Mouse (Mus musculus): Measurements from ENCODE around the gene Klhl22. TPM values are rescaled to one million over a fixed set of nuclear protein-coding genes. Genes with fewer than 3 reads are reported as not detected.

Klhl22 gene
- total and polyA plus RNA-seq, 3 experiments = 2.1 TPM; not detected in 2

GRCm38 (mm10) chr16:17801777-17802455 is 42.5 kb downstream of the Klhl22 start:
- H3K4me3 ChIP-seq (ENCODE audit: low read depth, low read length) = no peak overlapping the region
- no peak for TF ChIP-seq POLR2AphosphoS5 (IDR thresholded peaks at IDR 0.05; ENCODE audit: insufficient replicate concordance, low read depth, low read length)
- no peak for TF ChIP-seq TAL1 (conservative IDR thresholded peaks at IDR 0.05; ENCODE audit: low read depth, low read length)
- no peak for TF ChIP-seq CTCF (IDR thresholded peaks at IDR 0.05; ENCODE audit: low read depth, low read length)
- TF ChIP-seq GATA2 (IDR thresholded peaks at IDR 0.05; ENCODE audit: borderline replicate concordance, low read depth, low read length) = no peak
- TF ChIP-seq GATA1 (IDR thresholded peaks at IDR 0.05; ENCODE audit: borderline replicate concordance, low read length) = no peak
- no peaks in the 10 kb centered on the region for H3K36me3 ChIP-seq (replicated peaks)
- peaks cover 8% of the 10 kb centered on the region for H3K4me1 ChIP-seq (ENCODE audit: insufficient read depth, low read depth, low read length)
- H3K9me3 ChIP-seq (replicated peaks) = peaks cover 15% of the 10 kb centered on the region
- ATAC-seq (ENCODE audit: extremely low read depth, insufficient number of reproducible peaks, low FRiP score, poor library complexity, severe bottlenecking) (no peak), DNase-seq (ENCODE audit: low spot score) (no peak)
- H3K27me3 ChIP-seq (ENCODE audit: insufficient read depth, low read length) = peaks cover 57% of the 10 kb centered on the region

GRCm38 (mm10) chr16:17802456-17802838 is 43.0 kb downstream of the Klhl22 start:
- ATAC-seq (ENCODE audit: extremely low read depth, insufficient number of reproducible peaks, low FRiP score, poor library complexity, severe bottlenecking) (no peak), DNase-seq (ENCODE audit: low spot score) (no peak)
- no peak for TF ChIP-seq CTCF (IDR thresholded peaks at IDR 0.05; ENCODE audit: low read depth, low read length)
- no peak for TF ChIP-seq GATA1 (IDR thresholded peaks at IDR 0.05; ENCODE audit: borderline replicate concordance, low read length)
- TF ChIP-seq TAL1 (conservative IDR thresholded peaks at IDR 0.05; ENCODE audit: low read depth, low read length) = no peak
- no peak for TF ChIP-seq POLR2AphosphoS5 (IDR thresholded peaks at IDR 0.05; ENCODE audit: insufficient replicate concordance, low read depth, low read length)
- no peak for TF ChIP-seq GATA2 (IDR thresholded peaks at IDR 0.05; ENCODE audit: borderline replicate concordance, low read depth, low read length)
- Histone ChIP-seq H3K4me1 (ENCODE audit: insufficient read depth, low read depth, low read length) (peaks cover 8% of the 10 kb centered on the region), H3K27me3 (ENCODE audit: insufficient read depth, low read length) (peaks cover 61% of the 10 kb centered on the region), H3K4me3 (ENCODE audit: low read depth, low read length) (no peak overlapping the region), H3K9me3 (replicated peaks) (peaks cover 14% of the 10 kb centered on the region), H3K36me3 (replicated peaks) (no peaks in the 10 kb centered on the region)

DNA sequence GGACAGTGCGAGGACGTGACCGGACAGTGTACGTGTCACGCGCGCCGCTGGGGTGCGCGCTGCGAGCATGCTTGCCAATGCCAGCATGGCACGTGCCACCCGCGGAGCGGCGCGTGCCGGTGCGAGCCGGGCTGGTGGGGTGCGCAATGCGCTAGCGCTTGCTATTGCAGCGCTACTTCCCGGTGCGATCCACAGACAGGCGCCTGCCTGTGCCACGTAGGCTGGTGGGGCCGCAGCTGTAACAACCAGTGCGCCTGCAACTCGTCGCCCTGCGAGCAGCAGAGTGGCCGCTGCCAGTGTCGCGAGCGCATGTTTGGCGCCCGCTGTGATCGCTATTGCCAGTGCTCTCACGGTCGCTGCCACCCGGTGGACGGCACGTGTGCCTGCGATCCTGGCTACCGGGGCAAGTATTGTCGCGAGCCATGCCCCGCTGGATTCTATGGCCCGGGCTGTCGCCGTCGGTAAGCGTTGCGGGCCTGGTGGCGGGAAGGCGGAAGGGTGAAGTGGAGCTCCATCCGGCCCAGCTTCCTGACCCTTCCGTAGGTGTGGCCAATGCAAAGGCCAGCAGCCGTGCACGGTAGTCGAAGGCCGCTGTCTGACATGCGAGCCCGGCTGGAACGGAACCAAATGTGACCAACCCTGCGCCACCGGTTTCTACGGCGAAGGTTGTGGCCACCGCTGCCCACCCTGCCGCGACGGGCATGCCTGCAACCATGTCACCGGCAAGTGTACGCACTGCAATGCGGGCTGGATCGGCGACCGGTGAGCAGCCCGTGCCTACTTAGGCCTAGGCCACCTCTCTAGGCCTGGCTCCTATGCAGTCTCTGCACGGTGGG is 43.6 kb downstream of the Klhl22 start:
- Histone ChIP-seq H3K9me3 (replicated peaks) (peaks cover 13% of the 10 kb centered on the region), H3K27me3 (ENCODE audit: insufficient read depth, low read length) (peaks cover 64% of the 10 kb centered on the region), H3K4me3 (ENCODE audit: low read depth, low read length) (no peak overlapping the region), H3K36me3 (replicated peaks) (no peaks in the 10 kb centered on the region), H3K4me1 (ENCODE audit: insufficient read depth, low read depth, low read length) (peaks cover 8% of the 10 kb centered on the region)
- ATAC-seq (ENCODE audit: extremely low read depth, insufficient number of reproducible peaks, low FRiP score, poor library complexity, severe bottlenecking) = no peak
- no peak for TF ChIP-seq CTCF (IDR thresholded peaks at IDR 0.05; ENCODE audit: low read depth, low read length)
- no peak for TF ChIP-seq GATA2 (IDR thresholded peaks at IDR 0.05; ENCODE audit: borderline replicate concordance, low read depth, low read length)
- no peak for TF ChIP-seq POLR2AphosphoS5 (IDR thresholded peaks at IDR 0.05; ENCODE audit: insufficient replicate concordance, low read depth, low read length)
- no peak for TF ChIP-seq GATA1 (IDR thresholded peaks at IDR 0.05; ENCODE audit: borderline replicate concordance, low read length)
- no peak for TF ChIP-seq TAL1 (conservative IDR thresholded peaks at IDR 0.05; ENCODE audit: low read depth, low read length)
- DNase-seq (ENCODE audit: low spot score) = no peak

GRCm38 (mm10) chr16:17803675-17804448 is 44.4 kb downstream of the Klhl22 start:
- H3K4me3 ChIP-seq (ENCODE audit: low read depth, low read length) = peak overlapping the region; percentile 34; the same call in 1 of the 2 replicates
- peaks cover 8% of the 10 kb centered on the region for H3K4me1 ChIP-seq (ENCODE audit: insufficient read depth, low read depth, low read length)
- no peak for TF ChIP-seq TAL1 (conservative IDR thresholded peaks at IDR 0.05; ENCODE audit: low read depth, low read length)
- TF ChIP-seq GATA2 (IDR thresholded peaks at IDR 0.05; ENCODE audit: borderline replicate concordance, low read depth, low read length) = no peak
- no peak for TF ChIP-seq GATA1 (IDR thresholded peaks at IDR 0.05; ENCODE audit: borderline replicate concordance, low read length)
- no peak for TF ChIP-seq POLR2AphosphoS5 (IDR thresholded peaks at IDR 0.05; ENCODE audit: insufficient replicate concordance, low read depth, low read length)
- TF ChIP-seq CTCF (IDR thresholded peaks at IDR 0.05; ENCODE audit: low read depth, low read length) = no peak
- peaks cover 13% of the 10 kb centered on the region for H3K9me3 ChIP-seq (replicated peaks)
- no peak for DNase-seq (ENCODE audit: low spot score)
- H3K36me3 ChIP-seq (replicated peaks) = no peaks in the 10 kb centered on the region
- ATAC-seq (ENCODE audit: extremely low read depth, insufficient number of reproducible peaks, low FRiP score, poor library complexity, severe bottlenecking) = no peak
- H3K27me3 ChIP-seq (ENCODE audit: insufficient read depth, low read length) = peaks cover 68% of the 10 kb centered on the region

DNA sequence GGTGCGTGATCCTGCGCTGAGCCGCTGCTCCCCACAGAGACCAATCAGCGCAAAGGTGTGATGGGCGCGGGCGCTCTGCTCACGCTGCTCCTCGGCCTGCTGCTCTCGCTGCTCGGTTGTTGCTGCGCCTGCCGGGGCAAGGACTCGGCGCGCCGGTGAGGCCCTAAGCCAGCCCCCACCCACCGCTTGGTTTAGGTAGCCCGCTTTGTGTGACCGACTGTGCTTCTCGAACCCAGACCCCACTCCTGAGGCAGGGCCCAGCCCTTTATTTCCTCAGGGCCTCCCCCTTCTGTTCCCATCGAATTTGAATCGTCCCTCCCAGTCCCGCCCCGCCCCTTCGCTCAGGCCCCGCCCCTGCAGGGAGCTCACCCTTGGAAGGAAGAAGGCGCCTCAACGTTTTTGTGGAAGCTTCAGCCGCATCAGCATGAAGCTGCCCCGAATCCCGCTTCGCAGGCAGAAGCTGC is 45.1 kb downstream of the Klhl22 start:
- H3K9me3 ChIP-seq (replicated peaks) = peaks cover 13% of the 10 kb centered on the region
- DNase-seq (ENCODE audit: low spot score) (no peak), ATAC-seq (ENCODE audit: extremely low read depth, insufficient number of reproducible peaks, low FRiP score, poor library complexity, severe bottlenecking) (no peak)
- TF ChIP-seq POLR2AphosphoS5 (IDR thresholded peaks at IDR 0.05; ENCODE audit: insufficient replicate concordance, low read depth, low read length) (no peak), TAL1 (conservative IDR thresholded peaks at IDR 0.05; ENCODE audit: low read depth, low read length) (no peak)
- H3K27me3 ChIP-seq (ENCODE audit: insufficient read depth, low read length) = peaks cover 70% of the 10 kb centered on the region
- peaks cover 8% of the 10 kb centered on the region for H3K4me1 ChIP-seq (ENCODE audit: insufficient read depth, low read depth, low read length)
- H3K36me3 ChIP-seq (replicated peaks) = no peaks in the 10 kb centered on the region
- H3K4me3 ChIP-seq (ENCODE audit: low read depth, low read length) = peak overlapping the region; percentile 34; the same call in 1 of the 2 replicates
